Mouse (Mus musculus) splenic B cell, adult 2 months (primary cell): ENCODE results near the gene Asxl1.
"Not testable (repeated sequence)": the region's sequence is repeated elsewhere in the genome, so short reads cannot be mapped to it uniquely, and the experiment has no call there.

ENCODE experiments used
- DNase-seq: peaks from one replicate; pipeline ENCODE4 v3.0.0-alpha.2; 2011; ENCODE audit warnings: low read depth, low spot score
- H3K27me3 ChIP-seq: 2 replicates; pipeline ENCODE4 v1.6.1; 2012; ENCODE audit warnings: mild to moderate bottlenecking, low read length, moderate library complexity, mixed read lengths; ENCODE audit not compliant: control insufficient read depth, poor library complexity, insufficient read depth, severe bottlenecking
- H3K36me3 ChIP-seq: 2 replicates; pipeline ENCODE4 v1.6.1; 2012; ENCODE audit warnings: mild to moderate bottlenecking, low read length, moderate library complexity, mixed read lengths; ENCODE audit not compliant: control insufficient read depth, poor library complexity, insufficient read depth, severe bottlenecking

Gene Asxl1

DNA sequence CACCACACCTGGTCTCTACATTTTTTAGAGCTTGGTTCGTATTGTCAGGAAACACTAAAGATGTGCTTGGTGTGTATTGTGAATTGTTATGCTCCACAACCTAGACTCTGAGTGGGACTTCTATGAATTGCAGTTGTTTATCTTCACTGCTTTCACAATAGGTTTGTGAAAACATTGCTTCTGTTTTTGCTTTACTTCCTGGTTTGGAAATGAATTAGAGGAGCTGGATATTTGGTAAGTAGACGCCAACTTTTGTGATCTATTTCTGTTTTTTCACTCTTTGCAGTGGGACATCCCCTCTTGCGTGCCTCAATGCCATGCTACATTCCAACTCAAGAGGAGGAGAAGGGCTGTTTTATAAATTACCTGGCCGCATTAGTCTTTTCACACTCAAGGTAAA lies 11.2 kb downstream of the Asxl1 start:
- Histone ChIP-seq H3K36me3 (peaks cover 12% of the 10 kb centered on the region), H3K27me3 (no peaks in the 10 kb centered on the region; the same call in 1 of the 2 replicates)
- no peak for DNase-seq

DNA sequence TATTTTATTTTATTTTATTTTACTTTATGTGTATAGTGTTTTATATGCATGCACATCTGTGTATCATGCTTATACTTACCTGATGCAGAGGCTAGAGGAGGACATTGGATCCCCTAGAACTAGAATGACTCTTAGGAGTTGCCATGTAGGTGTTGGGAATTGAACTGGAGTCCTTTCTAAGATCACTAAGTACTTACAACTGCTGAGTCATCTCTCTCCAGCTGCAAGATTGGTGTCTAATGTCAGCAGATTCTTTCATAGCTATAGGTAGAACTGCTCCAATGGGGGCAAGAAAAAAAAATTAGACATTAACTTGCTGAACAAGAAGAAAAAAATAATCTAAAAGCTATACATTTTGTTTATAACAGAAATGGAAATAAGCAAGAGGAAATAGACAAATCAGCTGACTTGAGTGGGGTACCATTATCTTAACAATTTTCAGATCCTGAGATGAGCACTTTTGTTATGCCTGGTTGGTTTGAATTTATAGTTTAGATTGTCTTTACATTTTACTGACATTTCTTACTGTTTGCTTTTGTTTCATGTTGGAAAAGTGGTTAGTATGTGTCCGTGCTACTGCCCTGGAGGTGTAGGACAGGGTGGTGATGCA lies 15.6 kb downstream of the Asxl1 start:
- H3K27me3 ChIP-seq, result no peaks in the 10 kb centered on the region; the same call in 1 of the 2 replicates

DNA sequence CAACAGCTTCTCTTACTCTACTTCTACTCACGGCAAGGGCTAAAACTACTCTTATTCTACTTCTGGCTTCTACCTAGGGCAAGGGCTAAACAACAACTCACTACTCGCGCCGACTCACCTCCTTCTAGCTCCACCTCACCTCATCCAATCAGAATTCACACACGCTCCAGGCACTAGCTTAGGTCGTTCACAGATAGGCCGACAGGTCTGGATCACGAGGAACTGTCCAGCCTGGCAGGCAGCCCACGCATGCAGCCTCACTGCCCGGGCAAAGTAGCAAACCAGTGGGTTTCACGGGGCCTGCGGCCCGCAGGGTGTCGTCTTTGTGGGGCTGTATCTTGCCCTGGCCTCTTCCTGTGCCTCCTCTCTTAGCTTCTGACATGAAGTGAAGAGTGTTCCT lies 18.9 kb downstream of the Asxl1 start:
- H3K36me3 ChIP-seq, DNase-seq, H3K27me3 ChIP-seq: not testable (repeated sequence)

More for the DNA sequence above, 15.6 kb downstream of the Asxl1 start:
- no peak for DNase-seq
- H3K36me3 ChIP-seq, result peaks cover 8% of the 10 kb centered on the region

DNA sequence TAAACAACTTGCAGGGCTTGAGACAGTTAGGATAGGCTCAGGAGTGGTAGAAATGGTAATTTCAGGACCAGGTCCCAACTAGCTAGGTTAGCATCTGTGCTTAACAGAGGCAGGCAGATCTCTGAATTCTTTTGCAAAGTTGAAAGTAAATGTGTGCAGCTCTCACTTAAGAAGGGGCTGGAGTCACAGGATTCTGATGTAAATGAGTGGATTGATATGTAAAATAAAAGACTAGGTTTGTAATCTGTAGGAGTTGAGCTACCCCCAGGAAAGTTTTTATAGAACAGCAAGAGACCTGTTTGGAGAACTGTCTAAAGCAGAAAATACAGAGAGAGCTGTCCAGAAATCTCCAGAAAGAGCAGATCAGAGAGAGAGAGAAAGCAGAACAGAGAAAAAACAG lies 25.2 kb downstream of the Asxl1 start:
- DNase-seq, result no peak
- Histone ChIP-seq H3K27me3 (no peaks in the 10 kb centered on the region), H3K36me3 (no peaks in the 10 kb centered on the region; the same call in 1 of the 2 replicates)

DNA sequence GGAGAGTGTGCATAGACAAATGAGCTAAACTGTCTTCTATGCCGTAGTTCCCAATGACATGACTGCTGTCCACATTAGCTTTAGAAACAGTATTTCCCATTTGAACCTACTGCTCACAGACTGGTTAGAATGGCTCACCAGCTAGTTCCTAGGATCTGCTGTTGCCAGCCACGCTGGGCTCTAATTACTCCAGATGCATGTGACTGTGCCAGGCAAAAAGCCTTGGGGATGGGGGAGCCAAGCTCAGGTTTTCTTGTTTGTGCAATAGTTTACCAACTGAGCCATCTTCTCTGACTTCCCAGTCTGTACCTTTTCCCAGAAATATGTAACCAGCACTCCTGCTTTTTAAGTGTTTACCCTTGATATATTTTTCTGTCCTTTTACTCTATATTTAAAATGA lies 29.8 kb downstream of the Asxl1 start:
- no peaks in the 10 kb centered on the region for H3K27me3 ChIP-seq
- peaks cover 5% of the 10 kb centered on the region for H3K36me3 ChIP-seq
- no peak for DNase-seq

DNA sequence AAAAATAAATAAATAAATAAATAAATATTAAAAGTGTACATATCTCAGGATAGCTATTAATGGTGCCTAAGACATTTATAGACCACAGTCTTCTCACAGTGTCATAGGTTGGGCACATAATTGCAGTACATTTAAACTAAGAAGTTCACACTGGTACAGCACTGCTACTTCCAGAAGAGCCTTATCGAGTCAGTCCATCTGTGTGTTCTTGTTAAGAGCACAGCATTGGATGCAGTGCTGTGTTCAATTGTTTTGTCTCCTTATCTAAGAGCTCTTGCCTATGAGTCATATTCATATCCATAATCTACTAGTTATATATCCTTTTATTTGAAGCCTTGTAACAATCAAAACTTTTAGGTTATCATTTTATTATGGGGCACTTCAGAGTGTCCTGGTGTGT lies 34.9 kb downstream of the Asxl1 start:
- no peaks in the 10 kb centered on the region for H3K27me3 ChIP-seq
- no peak for DNase-seq

DNA sequence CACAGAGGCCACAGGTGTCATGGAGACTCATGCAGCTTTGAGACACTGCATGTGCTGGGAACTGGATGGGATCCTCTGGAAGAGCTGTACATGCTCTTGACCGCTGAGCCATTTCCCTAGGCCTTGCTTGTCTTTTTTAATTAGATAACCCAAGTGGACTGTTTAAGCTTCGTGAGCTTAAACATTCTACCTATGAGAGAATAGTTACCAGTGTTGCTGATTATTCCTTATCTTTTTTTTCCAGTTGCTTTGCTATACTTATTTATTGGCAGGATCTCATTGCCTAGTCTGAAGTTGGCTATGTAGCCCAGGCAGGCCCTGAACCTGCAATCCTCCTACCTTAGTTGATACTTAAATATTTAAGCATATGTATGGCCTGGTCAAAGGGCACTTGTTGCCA lies 44.2 kb downstream of the Asxl1 start:
- H3K27me3 ChIP-seq, result no peaks in the 10 kb centered on the region
- no peak for DNase-seq
- peaks cover 10% of the 10 kb centered on the region for H3K36me3 ChIP-seq

More for the DNA sequence above, 34.9 kb downstream of the Asxl1 start:
- peaks cover 12% of the 10 kb centered on the region for H3K36me3 ChIP-seq

DNA sequence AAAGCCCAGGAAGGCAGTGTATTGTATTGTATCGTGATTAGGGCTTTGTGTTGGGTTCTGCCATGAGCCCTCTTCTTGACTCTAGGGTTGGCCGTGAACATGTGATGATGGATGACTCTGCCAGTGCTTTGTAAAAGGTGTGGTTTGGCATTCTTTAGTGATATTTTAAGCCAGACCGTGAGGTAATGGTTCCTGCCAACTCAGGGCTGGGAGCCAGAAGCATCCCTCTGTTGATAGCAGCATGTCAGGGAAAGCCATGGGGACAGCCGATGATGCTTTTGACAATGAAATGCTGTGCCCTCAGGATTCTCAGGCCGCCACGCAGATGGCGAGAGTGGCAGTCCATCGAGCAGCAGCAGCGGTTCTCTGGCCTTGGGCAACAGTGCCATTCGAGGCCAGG lies 47.4 kb downstream of the Asxl1 start:
- peaks cover 11% of the 10 kb centered on the region for H3K36me3 ChIP-seq
- DNase-seq, result no peak

DNA sequence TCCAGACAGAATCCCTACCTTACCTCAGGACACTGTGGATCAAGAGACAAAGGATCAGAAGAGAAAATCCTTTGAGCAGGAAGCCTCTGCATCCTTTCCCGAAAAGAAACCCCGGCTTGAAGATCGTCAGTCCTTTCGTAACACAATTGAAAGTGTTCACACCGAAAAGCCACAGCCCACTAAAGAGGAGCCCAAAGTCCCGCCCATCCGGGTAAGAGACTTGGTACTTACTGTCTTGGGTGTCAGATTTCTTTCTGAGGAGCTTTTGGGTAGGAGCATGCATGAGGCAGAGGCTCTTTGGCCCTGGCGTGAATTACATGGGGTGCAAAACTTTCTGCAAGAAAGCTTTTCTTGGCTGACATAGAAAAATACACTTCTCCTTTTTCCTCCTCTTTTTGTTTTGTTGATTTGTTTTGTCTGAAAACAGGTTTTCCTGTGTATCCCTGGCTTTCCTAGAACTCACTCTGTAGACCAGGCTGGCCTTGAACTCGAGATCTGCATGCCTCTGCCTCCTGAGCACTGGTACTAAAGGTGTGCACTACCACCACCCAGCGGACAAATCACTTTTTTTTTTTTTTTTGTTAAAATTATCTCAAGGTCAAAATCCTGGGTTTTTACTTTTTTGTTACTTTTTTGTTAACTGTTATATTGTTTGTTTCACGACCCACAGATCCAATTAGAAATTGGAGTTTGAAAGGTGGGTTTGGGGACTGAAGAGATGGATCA lies 52.3 kb downstream of the Asxl1 start:
- no peak for DNase-seq
- H3K27me3 ChIP-seq, result no peaks in the 10 kb centered on the region
- peaks cover 20% of the 10 kb centered on the region for H3K36me3 ChIP-seq

More for the DNA sequence above, 47.4 kb downstream of the Asxl1 start:
- no peaks in the 10 kb centered on the region for H3K27me3 ChIP-seq

DNA sequence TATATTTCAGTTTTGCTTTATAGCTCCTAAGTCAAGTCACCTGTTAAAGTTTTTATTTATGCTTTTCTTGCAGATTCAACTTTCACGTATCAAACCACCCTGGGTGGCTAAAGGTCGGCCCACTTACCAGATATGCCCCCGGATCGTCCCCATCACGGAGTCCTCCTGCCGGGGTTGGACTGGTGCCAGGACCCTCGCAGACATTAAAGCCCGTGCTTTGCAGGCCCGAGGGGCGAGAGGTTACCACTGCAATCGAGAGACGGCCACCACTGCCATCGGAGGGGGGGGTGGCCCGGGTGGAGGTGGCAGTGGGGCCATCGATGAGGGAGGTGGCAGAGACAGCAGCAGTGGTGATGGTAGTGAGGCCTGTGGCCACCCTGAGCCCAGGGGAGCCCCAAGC lies 53.5 kb downstream of the Asxl1 start:
- no peak for DNase-seq
- no peaks in the 10 kb centered on the region for H3K27me3 ChIP-seq
- peaks cover 14% of the 10 kb centered on the region for H3K36me3 ChIP-seq

DNA sequence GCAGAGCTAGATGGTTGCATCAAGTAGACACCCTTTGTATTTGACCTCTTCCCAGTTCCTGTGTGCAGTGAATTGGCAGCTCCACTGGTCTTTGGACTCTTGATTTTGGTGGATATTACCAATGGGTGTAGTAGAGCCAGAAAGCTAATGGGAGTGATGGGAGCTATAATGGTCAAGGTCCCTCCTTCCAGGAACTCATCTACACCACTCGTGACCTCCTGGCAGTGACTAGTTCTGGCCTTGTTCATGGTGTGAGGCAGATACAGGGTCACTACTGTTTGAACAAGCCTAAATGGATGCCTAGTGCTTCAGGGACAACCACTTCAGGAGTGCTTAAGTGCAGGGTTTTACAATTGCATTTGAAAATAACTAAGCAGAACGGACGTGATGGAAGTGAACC lies 58.4 kb downstream of the Asxl1 start:
- H3K27me3 ChIP-seq, result no peaks in the 10 kb centered on the region
- DNase-seq, result no peak
- peaks cover 9% of the 10 kb centered on the region for H3K36me3 ChIP-seq

DNA sequence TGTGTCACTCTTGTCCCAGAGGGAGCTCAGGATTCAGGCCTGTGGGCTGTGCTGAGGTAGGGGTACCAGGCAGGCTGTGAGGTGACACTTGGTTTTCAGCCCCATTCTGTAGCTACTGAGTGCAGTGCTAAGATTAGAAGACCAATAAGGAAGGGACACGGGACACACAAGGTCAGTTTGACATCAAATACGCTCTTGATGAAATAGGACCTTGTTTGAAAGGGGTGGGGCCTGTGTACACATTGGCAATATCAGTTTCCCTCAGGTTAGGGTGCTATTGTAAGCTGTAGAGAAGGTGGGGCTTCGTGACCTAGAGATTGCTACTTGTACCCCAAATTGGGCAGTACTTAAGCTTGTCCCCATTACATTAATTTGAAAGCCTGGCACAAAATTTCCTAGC lies 59.3 kb downstream of the Asxl1 start:
- no peaks in the 10 kb centered on the region for H3K27me3 ChIP-seq
- peaks cover 7% of the 10 kb centered on the region for H3K36me3 ChIP-seq
- no peak for DNase-seq

DNA sequence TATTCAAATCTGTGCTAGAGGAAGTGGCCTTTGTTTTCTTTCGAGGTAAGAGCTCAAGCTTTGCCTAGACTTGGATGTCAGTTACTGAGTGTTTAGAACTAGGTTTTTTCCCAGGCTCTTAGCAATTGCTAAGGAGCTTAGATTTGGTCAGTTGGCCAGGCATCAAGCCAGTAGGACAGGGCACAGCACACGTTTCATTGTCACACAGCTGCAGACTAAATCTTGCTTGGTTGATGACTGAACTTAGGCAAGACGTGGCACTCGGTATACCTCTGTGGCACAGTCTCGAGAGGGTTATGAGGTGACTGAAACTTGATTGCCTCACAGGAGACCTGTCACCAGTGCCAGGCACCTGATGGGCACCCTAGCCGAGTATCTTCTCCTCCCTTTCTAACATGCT lies 61.3 kb downstream of the Asxl1 start:
- Histone ChIP-seq H3K36me3 (no peaks in the 10 kb centered on the region), H3K27me3 (no peaks in the 10 kb centered on the region)
- DNase-seq, result no peak

DNA sequence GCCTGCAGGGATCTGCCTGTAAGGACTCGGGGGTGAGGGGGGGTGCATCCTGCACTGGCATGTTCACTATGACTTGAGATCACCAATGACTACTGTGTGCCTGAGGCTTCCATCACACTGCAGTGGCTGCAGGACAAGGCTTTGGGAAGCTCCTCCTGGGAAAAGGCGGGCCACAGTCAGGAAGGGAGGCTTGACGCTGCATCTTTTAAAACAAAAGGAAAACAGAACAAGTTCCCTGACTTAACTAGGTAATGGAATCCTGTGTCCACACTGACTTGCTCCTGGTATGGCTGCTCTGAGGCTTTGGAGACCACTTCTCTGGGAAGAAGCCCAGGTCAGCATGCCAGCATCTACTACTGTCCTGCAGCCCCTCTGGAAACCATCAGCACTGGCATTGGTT lies 63.3 kb downstream of the Asxl1 start:
- Histone ChIP-seq H3K27me3 (no peaks in the 10 kb centered on the region), H3K36me3 (no peaks in the 10 kb centered on the region)
- DNase-seq, result no peak

DNA sequence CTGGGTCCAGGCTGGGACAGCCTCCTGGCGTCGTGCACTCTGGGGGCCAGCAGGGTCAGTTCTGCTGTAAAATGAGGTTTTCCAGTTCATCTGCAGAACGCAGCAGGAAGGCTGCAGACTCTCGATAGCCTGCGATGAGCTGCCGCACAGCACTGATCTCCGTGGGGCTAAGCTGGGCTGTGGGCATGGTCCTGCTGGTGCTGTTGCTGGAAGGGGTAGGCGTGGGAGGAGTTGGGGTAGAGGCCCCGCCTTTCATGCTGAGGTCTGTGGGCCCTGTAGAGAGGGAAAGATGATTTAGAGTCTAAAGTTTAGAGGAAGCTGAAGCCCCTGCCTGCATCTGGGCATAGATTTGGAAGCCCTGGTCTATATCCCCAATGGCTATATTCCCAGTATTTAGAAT lies 65.9 kb downstream of the Asxl1 start:
- no peaks in the 10 kb centered on the region for H3K36me3 ChIP-seq
- H3K27me3 ChIP-seq, result no peaks in the 10 kb centered on the region
- DNase-seq, result no peak

DNA sequence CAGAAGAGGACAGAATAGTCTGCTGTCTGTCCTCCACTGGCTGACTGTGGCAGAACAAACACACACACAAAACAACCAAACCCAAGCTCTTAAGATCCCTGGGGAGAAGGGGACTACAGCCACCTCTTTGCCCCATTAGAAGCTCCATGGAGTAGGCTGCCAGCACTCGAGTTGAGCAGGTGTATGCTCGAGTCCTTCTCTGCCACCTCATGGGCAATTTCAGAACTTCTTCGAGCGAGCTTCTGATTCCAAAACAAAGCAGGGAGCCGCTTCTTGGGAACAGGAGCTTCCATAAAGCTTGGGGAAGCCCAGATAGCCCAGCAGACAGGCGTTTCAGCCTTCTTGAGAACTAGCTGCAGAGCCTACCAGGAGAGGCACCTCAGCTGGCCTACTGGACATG lies 66.9 kb downstream of the Asxl1 start:
- DNase-seq, result no peak
- Histone ChIP-seq H3K36me3 (no peaks in the 10 kb centered on the region), H3K27me3 (no peaks in the 10 kb centered on the region)
